Mouse (Mus musculus) right cerebral cortex, postnatal 36 days (tissue): ENCODE results near the gene Piga.

Source experiments
- DNase-seq, 2 experiments: peaks; one replicate each; pipeline ENCODE4 v3.0.0; 2022; ENCODE audit warnings: low spot score in 2 of 2, mixed read lengths in 1 of 2

Piga gene

GRCm38 (mm10) chrX:164419471-164419939 is at the start of gene Piga:
Piga (plus strand) TSS chrX:164419787.
- peak; percentile 90 to 94 for DNase-seq

GRCm38 (mm10) chrX:164370576-164370975 is 49.0 kb upstream of the Piga start:
- DNase-seq, result no peak

- peak; percentile 17 to 28 for DNase-seq
Measured at GRCm38 (mm10) chrX:164373081-164373480, 46.5 kb upstream of the Piga start, which contains the start of gene Vegfd. Vegfd (plus strand) TSS chrX:164373378.

- no peak for DNase-seq
Measured at GRCm38 (mm10) chrX:164374586-164374985, 45.0 kb upstream of the Piga start.

GRCm38 (mm10) chrX:164379721-164380120 is 39.9 kb upstream of the Piga start:
- DNase-seq, result no peak

- DNase-seq, result peak; percentile 46 to 49
Measured at GRCm38 (mm10) chrX:164381618-164382408, 37.8 kb upstream of the Piga start.

- DNase-seq, result no peak
Measured at GRCm38 (mm10) chrX:164394091-164394490, 25.5 kb upstream of the Piga start.

GRCm38 (mm10) chrX:164398456-164398855 is 21.1 kb upstream of the Piga start:
- no peak for DNase-seq

- DNase-seq, result no peak
Measured at GRCm38 (mm10) chrX:164405080-164405649, 14.4 kb upstream of the Piga start.

- DNase-seq, result no peak
Measured at GRCm38 (mm10) chrX:164406133-164407022, 13.2 kb upstream of the Piga start.

- no peak for DNase-seq
Measured at GRCm38 (mm10) chrX:164408301-164408927, 11.2 kb upstream of the Piga start.

GRCm38 (mm10) chrX:164410562-164410961 is 9.0 kb upstream of the Piga start:
- no peak for DNase-seq

GRCm38 (mm10) chrX:164416803-164417202 is 2.8 kb upstream of the Piga start:
- no peak for DNase-seq

GRCm38 (mm10) chrX:164418008-164418407 is 1.6 kb upstream of the Piga start:
- peak in 1 of 2 experiments; percentile 8 for DNase-seq

- no peak for DNase-seq
Measured at GRCm38 (mm10) chrX:164419955-164420354, 368 bp downstream of the Piga start.

- no peak for DNase-seq
Measured at GRCm38 (mm10) chrX:164420518-164420917, 931 bp downstream of the Piga start.

- no peak for DNase-seq
Measured at GRCm38 (mm10) chrX:164424821-164425220, 5.2 kb downstream of the Piga start.

GRCm38 (mm10) chrX:164427295-164427694 is 7.7 kb downstream of the Piga start:
- no peak for DNase-seq

- no peak for DNase-seq
Measured at GRCm38 (mm10) chrX:164428224-164428623, 8.6 kb downstream of the Piga start.

- no peak for DNase-seq
Measured at GRCm38 (mm10) chrX:164430621-164431020, 11.0 kb downstream of the Piga start.

GRCm38 (mm10) chrX:164431133-164431532 is 11.5 kb downstream of the Piga start:
- DNase-seq, result no peak

- no peak for DNase-seq
Measured at GRCm38 (mm10) chrX:164431541-164431940, 12.0 kb downstream of the Piga start.
